Mouse (Mus musculus) hindbrain, embryonic 12.5 days (tissue): ENCODE measurements at regions not wholly inside any gene's neighbourhood (a gene's known extent, or its start where the extent isn't known, plus 50 kb on each side); places are given as distances from the start of the nearest gene placed in this dataset.

ENCODE experiments used
- ATAC-seq: fragments of 200-750 bp; cut with Nextera tagmentation; 2 replicates; pipeline ENCODE4 v1.8.0; 2017; ENCODE audit warnings: moderate TSS enrichment; ENCODE audit not compliant: low FRiP score
- H3K27ac ChIP-seq: fragments of 300-500 bp; sonication (generic); 2 replicates; pipeline ENCODE4 v1.5.1; 2016; ENCODE audit warnings: mild to moderate bottlenecking
- H3K27me3 ChIP-seq: fragments of 300-500 bp; sonication (generic); 2 replicates; pipeline ENCODE4 v1.6.1; 2016; ENCODE audit warnings: mild to moderate bottlenecking
- H3K36me3 ChIP-seq: fragments of 300-500 bp; sonication (generic); 2 replicates; pipeline ENCODE4 v1.6.1; 2016; ENCODE audit warnings: mild to moderate bottlenecking
- H3K4me1 ChIP-seq: fragments of 300-500 bp; sonication (generic); 2 replicates; pipeline ENCODE4 v1.6.1; 2016
- H3K4me2 ChIP-seq: fragments of 300-500 bp; sonication (generic); replicated peaks from 2 replicates; pipeline ENCODE4 v1.6.1; 2016; ENCODE audit warnings: mild to moderate bottlenecking
- H3K4me3 ChIP-seq: fragments of 300-500 bp; sonication (generic); 2 replicates; pipeline ENCODE4 v1.5.1; 2016; ENCODE audit warnings: mild to moderate bottlenecking
- H3K9ac ChIP-seq: fragments of 300-500 bp; sonication (generic); 2 replicates; pipeline ENCODE4 v1.6.1; 2016; ENCODE audit warnings: mild to moderate bottlenecking, moderate library complexity
- H3K9me3 ChIP-seq: fragments of 300-500 bp; sonication (generic); replicated peaks from 2 replicates; pipeline ENCODE4 v1.6.1; 2016; ENCODE audit warnings: mild to moderate bottlenecking
- WGBS: fragments of 180-500 bp; shearing (Covaris S2); methylation state at CpG from one replicate; pipeline ENCODE4 v1.1.7; 2016; 5-methylcytosine and 5-hydroxymethylcytosine counted together

GRCm38 (mm10) chr8:90115436-90115835, 232.7 kb downstream of the Tox3 start:
- Histone ChIP-seq H3K4me1 (no peaks in the 10 kb centered on the region), H3K9ac (no peak overlapping the region), H3K27me3 (no peaks in the 10 kb centered on the region), H3K9me3 (no peaks in the 10 kb centered on the region), H3K27ac (no peak overlapping the region), H3K4me3 (no peak overlapping the region), H3K36me3 (no peaks in the 10 kb centered on the region), H3K4me2 (no peak overlapping the region)
- no peak for ATAC-seq
- 92% methylated on average over 2 of the region's 2 CpGs for WGBS

DNA sequence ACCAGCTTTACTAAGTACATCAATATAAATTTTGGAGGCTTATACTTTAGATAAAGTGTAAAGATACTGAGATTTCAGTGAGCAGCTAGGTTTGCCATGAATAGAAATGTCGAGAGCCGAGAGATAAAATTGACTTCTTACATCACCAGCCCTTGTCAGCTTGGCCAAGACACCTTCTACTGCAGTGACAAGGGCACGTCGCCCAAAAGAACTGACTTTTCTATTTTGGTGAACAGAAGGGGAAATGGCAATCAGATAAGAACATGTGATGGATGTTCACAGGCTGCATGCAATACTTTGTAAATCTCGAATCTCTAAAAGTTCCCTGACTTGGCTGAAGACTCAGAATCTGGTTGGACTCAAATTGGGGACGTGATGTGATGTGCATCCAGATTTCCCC, 247.6 kb downstream of the Tox3 start:
- H3K27ac ChIP-seq: no peak overlapping the region
- 90% methylated on average over 6 of the region's 6 CpGs for WGBS

GRCm38 (mm10) chr8:90082630-90083029, 265.5 kb downstream of the Tox3 start:
- WGBS: 90% methylated on average over 5 of the region's 5 CpGs
- no peak for ATAC-seq

More for the DNA sequence above, 247.6 kb downstream of the Tox3 start:
- Histone ChIP-seq H3K27me3 (no peaks in the 10 kb centered on the region), H3K9me3 (no peaks in the 10 kb centered on the region), H3K36me3 (no peaks in the 10 kb centered on the region), H3K4me2 (no peak overlapping the region), H3K4me3 (no peak overlapping the region), H3K4me1 (no peaks in the 10 kb centered on the region), H3K9ac (no peak overlapping the region)
- ATAC-seq: no peak

GRCm38 (mm10) chr8:90076381-90076780, 271.8 kb downstream of the Tox3 start:
- Histone ChIP-seq H3K36me3 (no peaks in the 10 kb centered on the region), H3K4me1 (peaks cover 16% of the 10 kb centered on the region), H3K4me3 (no peak overlapping the region), H3K4me2 (no peak overlapping the region), H3K9me3 (no peaks in the 10 kb centered on the region), H3K27ac (peak overlapping the region; percentile 85), H3K9ac (no peak overlapping the region), H3K27me3 (no peaks in the 10 kb centered on the region)
- peak; percentile 87 for ATAC-seq

More at GRCm38 (mm10) chr8:90082630-90083029, 265.5 kb downstream of the Tox3 start:
- no peak overlapping the region for H3K4me3 ChIP-seq
- no peak overlapping the region for H3K27ac ChIP-seq
- H3K9me3 ChIP-seq: no peaks in the 10 kb centered on the region
- no peak overlapping the region for H3K4me2 ChIP-seq
- H3K36me3 ChIP-seq: no peaks in the 10 kb centered on the region
- H3K9ac ChIP-seq: no peak overlapping the region
- no peaks in the 10 kb centered on the region for H3K27me3 ChIP-seq
- no peaks in the 10 kb centered on the region for H3K4me1 ChIP-seq

DNA sequence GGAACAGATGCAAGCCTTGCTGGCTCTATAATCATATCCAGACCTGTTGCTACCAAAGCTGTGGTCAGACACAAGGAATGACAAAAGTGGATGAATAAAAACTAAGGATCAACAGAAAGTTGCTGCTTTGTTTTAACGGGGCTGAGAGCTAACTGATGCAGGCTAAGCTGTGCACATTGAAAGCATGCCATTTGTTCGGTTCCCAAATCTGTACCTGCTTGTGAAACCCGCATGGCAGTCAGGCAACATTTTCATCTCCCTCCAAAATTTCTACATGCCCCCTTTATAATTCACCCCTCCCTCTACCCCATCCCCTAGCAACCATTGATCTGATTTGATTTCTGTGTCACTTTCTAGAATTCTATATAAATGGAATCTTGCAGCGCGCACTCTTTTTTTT, 272.3 kb downstream of the Tox3 start:
- H3K4me1 ChIP-seq: peaks cover 16% of the 10 kb centered on the region
- H3K36me3 ChIP-seq: no peaks in the 10 kb centered on the region
- WGBS: 46% methylated on average over 5 of the region's 5 CpGs
- H3K4me3 ChIP-seq: no peak overlapping the region
- H3K27me3 ChIP-seq: no peaks in the 10 kb centered on the region
- no peak overlapping the region for H3K4me2 ChIP-seq
- H3K9ac ChIP-seq: no peak overlapping the region
- ATAC-seq: 0 out of 2 replicates have a peak, but pooled peaks have one; percentile 6
- H3K27ac ChIP-seq: peak overlapping the region; percentile 85
- no peaks in the 10 kb centered on the region for H3K9me3 ChIP-seq

DNA sequence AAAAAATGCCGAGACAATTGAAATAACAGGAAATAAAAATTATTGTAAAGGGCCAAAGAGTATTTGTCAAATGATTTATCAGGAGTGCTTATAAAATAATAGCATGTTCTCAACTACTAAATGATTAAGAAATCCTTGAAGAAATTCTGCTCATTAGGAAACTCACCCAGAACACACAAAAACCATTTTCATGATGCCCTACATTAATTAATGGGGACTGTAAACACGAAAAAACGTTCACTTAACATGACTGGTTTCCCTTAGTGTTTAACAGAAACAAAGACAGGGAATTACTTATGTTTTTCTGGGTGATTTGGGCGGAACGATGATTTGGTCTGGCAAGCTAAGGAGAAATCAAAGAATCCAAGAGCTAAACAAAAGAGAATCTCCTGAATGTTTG, 278.1 kb downstream of the Tox3 start:
- Histone ChIP-seq H3K9me3 (no peaks in the 10 kb centered on the region), H3K4me3 (no peak overlapping the region), H3K27ac (peak overlapping the region; percentile 41), H3K27me3 (no peaks in the 10 kb centered on the region), H3K4me1 (peaks cover 16% of the 10 kb centered on the region), H3K9ac (no peak overlapping the region), H3K4me2 (peak overlapping the region; percentile 33; the same call in 1 of the 2 replicates), H3K36me3 (no peaks in the 10 kb centered on the region)
- no peak for ATAC-seq
- 53% methylated on average over 5 of the region's 5 CpGs for WGBS

DNA sequence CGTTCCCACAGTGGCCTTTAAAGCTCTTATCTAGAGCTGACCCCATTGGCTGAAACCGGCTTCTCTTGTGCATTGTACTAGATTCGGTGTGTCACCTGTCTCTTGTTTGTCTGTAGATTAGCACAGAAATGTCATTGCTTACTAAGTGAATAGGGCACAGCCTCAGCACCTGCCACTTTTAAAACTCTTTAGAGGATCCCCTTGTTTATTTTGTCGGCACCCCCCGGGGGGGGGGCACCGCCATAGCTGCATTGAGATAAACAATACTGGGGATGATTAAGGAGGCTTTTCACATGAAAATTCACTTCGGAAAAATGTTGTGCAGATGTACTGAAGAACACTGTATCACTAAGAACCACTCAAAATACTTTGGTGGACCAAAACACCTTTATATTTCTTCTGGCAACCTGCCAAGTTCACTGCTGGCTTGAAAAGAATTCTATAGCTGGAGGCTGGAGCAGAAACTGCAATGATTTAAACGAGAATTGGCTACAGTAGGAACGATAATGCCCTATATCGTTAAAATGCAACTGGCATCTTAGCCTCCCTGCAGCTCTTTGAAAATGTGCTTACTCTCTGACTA, 278.6 kb downstream of the Tox3 start:
- Histone ChIP-seq H3K4me3 (no peak overlapping the region), H3K4me1 (peaks cover 21% of the 10 kb centered on the region), H3K27me3 (no peaks in the 10 kb centered on the region), H3K27ac (peak overlapping the region; percentile 41), H3K9me3 (no peaks in the 10 kb centered on the region), H3K9ac (no peak overlapping the region), H3K4me2 (peak overlapping the region; percentile 33), H3K36me3 (no peaks in the 10 kb centered on the region)
- WGBS: 11% methylated on average over 10 of the region's 10 CpGs
- peak; percentile 60; the same call in 1 of the 2 replicates for ATAC-seq

DNA sequence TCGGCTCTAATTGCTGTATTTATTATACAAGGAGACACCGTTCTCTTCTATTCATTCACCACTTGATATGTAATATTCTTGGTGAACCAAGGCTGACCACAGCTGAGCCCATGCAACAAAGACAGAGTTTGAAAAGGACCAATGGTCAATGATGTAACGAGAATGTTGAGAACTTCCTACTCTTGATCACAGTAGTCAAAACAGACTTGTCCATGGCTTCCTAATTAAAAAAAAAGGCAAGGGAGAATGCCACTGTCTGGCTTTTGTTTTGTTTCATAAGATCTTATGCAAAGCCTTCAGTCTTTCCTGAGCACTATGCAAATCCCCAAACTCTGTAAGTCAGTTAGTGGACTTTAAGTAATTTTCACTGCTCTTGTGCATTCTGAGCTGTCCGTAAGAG, 279.7 kb downstream of the Tox3 start:
- no peak overlapping the region for H3K27ac ChIP-seq
- H3K36me3 ChIP-seq: no peaks in the 10 kb centered on the region
- no peak for ATAC-seq
- H3K4me3 ChIP-seq: no peak overlapping the region
- H3K27me3 ChIP-seq: no peaks in the 10 kb centered on the region
- no peak overlapping the region for H3K9ac ChIP-seq
- H3K9me3 ChIP-seq: no peaks in the 10 kb centered on the region
- peaks cover 22% of the 10 kb centered on the region for H3K4me1 ChIP-seq
- no peak overlapping the region for H3K4me2 ChIP-seq
- 83% methylated on average over 4 of the region's 4 CpGs for WGBS

GRCm38 (mm10) chr8:90064381-90064780, 283.8 kb downstream of the Tox3 start:
- 38% methylated on average over 6 of the region's 6 CpGs for WGBS
- Histone ChIP-seq H3K4me3 (no peak overlapping the region), H3K27ac (peak overlapping the region; percentile 40; the same call in 1 of the 2 replicates)

GRCm38 (mm10) chr8:90063291-90063690, 284.9 kb downstream of the Tox3 start:
- peaks cover 9% of the 10 kb centered on the region; the same call in 1 of the 2 replicates for H3K4me1 ChIP-seq
- H3K9me3 ChIP-seq: no peaks in the 10 kb centered on the region
- no peak overlapping the region for H3K4me3 ChIP-seq
- no peak overlapping the region for H3K9ac ChIP-seq
- 100% methylated on average over 1 of the region's 1 CpGs for WGBS
- H3K4me2 ChIP-seq: no peak overlapping the region
- no peak for ATAC-seq
- H3K36me3 ChIP-seq: no peaks in the 10 kb centered on the region
- H3K27ac ChIP-seq: no peak overlapping the region
- H3K27me3 ChIP-seq: no peaks in the 10 kb centered on the region

More at GRCm38 (mm10) chr8:90064381-90064780, 283.8 kb downstream of the Tox3 start:
- no peak for ATAC-seq
- H3K4me1 ChIP-seq: peaks cover 11% of the 10 kb centered on the region
- H3K4me2 ChIP-seq: no peak overlapping the region
- H3K36me3 ChIP-seq: no peaks in the 10 kb centered on the region
- no peak overlapping the region for H3K9ac ChIP-seq
- no peaks in the 10 kb centered on the region for H3K27me3 ChIP-seq
- H3K9me3 ChIP-seq: no peaks in the 10 kb centered on the region

GRCm38 (mm10) chr8:90058631-90059166, 289.4 kb downstream of the Tox3 start:
- Histone ChIP-seq H3K4me1 (no peaks in the 10 kb centered on the region), H3K4me3 (no peak overlapping the region), H3K9me3 (no peaks in the 10 kb centered on the region), H3K27me3 (no peaks in the 10 kb centered on the region), H3K36me3 (no peaks in the 10 kb centered on the region), H3K9ac (no peak overlapping the region), H3K27ac (no peak overlapping the region; the same call in 1 of the 2 replicates), H3K4me2 (no peak overlapping the region)
- WGBS: 67% methylated on average over 9 of the region's 9 CpGs
- ATAC-seq: no peak

- Histone ChIP-seq H3K4me3 (no peak overlapping the region), H3K36me3 (no peaks in the 10 kb centered on the region), H3K9me3 (no peaks in the 10 kb centered on the region), H3K27me3 (no peaks in the 10 kb centered on the region), H3K27ac (no peak overlapping the region), H3K4me1 (no peaks in the 10 kb centered on the region), H3K9ac (no peak overlapping the region), H3K4me2 (no peak overlapping the region)
- ATAC-seq: no peak
- 85% methylated on average over 1 of the region's 1 CpGs for WGBS
These were observed 291.8 kb downstream of the Tox3 start for GRCm38 (mm10) chr8:90056331-90056730.

DNA sequence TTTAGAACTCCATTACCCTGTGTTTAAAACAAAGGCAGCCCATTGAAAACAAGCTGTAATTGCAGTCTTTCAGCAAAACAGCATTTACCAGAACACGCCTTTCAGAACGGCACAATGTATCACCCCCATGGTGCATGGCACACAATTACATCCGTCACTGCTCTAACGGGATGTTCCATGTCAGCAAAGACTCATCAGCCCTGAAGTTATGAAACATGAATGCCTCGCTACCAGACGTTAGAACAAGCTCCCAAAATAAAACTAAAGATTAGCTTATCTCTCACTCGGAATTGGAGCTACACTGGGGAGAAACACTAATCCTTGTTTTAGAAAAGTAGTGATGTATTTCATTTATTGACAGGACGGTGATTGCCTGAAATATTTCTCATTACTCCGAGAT, 301.4 kb downstream of the Tox3 start:
- Histone ChIP-seq H3K4me1 (no peaks in the 10 kb centered on the region), H3K4me2 (no peak overlapping the region), H3K9me3 (no peaks in the 10 kb centered on the region), H3K27me3 (no peaks in the 10 kb centered on the region), H3K9ac (no peak overlapping the region), H3K36me3 (no peaks in the 10 kb centered on the region), H3K4me3 (no peak overlapping the region), H3K27ac (no peak overlapping the region)
- no peak for ATAC-seq
- 54% methylated on average over 9 of the region's 9 CpGs for WGBS
